Comparison of ENCODE assay signal across 11 mouse cellular contexts in the genomic region with DNA sequence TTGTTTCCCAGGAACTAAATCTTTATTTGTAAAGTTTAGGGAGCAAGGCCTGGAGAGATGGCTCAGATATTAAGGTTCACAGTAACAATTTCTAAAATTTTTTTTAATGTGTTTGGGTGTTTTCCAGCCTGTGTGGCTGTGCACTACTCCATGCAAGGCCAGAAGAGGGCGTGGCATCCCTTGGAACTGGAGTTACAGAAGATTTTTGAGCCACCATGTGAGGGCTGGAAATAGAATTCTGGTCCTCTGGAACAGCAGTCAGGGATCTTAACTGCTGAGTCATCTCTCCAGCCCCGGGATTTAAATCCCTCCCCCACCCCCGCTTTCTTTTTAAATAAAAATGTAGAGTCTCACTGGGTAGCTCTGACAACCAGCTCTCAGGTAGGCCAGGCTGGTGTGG. TPM values are rescaled to one million over a fixed set of nuclear protein-coding genes. Genes with fewer than 3 reads are reported as not detected.
DNase-seq lines count a peak whose midpoint lies in the region; ATAC-seq and TF ChIP-seq lines count a peak whose summit lies in the region.
"Had no signal": no experiment of that assay in that cellular context is flagged by ENCODE, and none has a peak within 500 bp of the region (broad histone marks: within the 10 kb centered on the region; RNA-seq: fewer than 3 reads in every experiment).

No protein-coding gene starts in this region.

- H3K9ac ChIP-seq in lung, embryonic 16.5 days (ENCODE audit: low read length) = no peak overlapping the region
- no peak overlapping the region for H3K9ac ChIP-seq in stomach, embryonic 16.5 days (ENCODE audit: low read length)
- no peak overlapping the region for H3K9ac ChIP-seq in hindbrain, postnatal 0 days (replicated peaks; ENCODE audit: low read length)
- H3K9ac ChIP-seq: hindbrain, embryonic 15.5 days; midbrain, embryonic 12.5 days had no signal

- no peak overlapping the region for H3K4me2 ChIP-seq in lung, embryonic 16.5 days (ENCODE audit: low read depth, low read length)
- no peak overlapping the region for H3K4me2 ChIP-seq in stomach, embryonic 16.5 days (ENCODE audit: low read depth, low read length)
- no peak overlapping the region for H3K4me2 ChIP-seq in hindbrain, postnatal 0 days (ENCODE audit: low read depth, low read length)
- H3K4me2 ChIP-seq: hindbrain, embryonic 15.5 days; midbrain, embryonic 12.5 days had no signal

- TF ChIP-seq POLR2A in lung, adult 2 months (IDR thresholded peaks at IDR 0.05; ENCODE audit: borderline replicate concordance, extremely low read depth, low read depth, low read length) = no peak
- TF ChIP-seq POLR2A in bone marrow macrophage, adult 2 months (IDR thresholded peaks at IDR 0.05; ENCODE audit: borderline replicate concordance, low read depth, low read length) = no peak

- DNase-seq in heart, adult 11 months = peak; percentile 94
- DNase-seq in heart, postnatal 36 days = no peak
- DNase-seq in lung, adult 2 months = no peak
- no peak for DNase-seq in right cerebral cortex, postnatal 10 days (ENCODE audit: low spot score in 2 of 2)
- DNase-seq in hindbrain, postnatal 0 days (ENCODE audit: low spot score) = no peak
- DNase-seq: thymus, postnatal 25 days had no signal

- H3K36me3 ChIP-seq in lung, embryonic 16.5 days (ENCODE audit: control insufficient read depth, insufficient read depth, low read length) = no peaks in the 10 kb centered on the region
- H3K36me3 ChIP-seq in stomach, embryonic 16.5 days (ENCODE audit: control insufficient read depth, insufficient read depth, low read length) = no peaks in the 10 kb centered on the region
- H3K36me3 ChIP-seq in hindbrain, postnatal 0 days (ENCODE audit: insufficient read depth, low read length) = no peaks in the 10 kb centered on the region
- H3K36me3 ChIP-seq: hindbrain, embryonic 15.5 days; midbrain, embryonic 12.5 days had no signal

- no peak for ATAC-seq in lung, embryonic 16.5 days (ENCODE audit: low read depth)
- no peak for ATAC-seq in stomach, embryonic 16.5 days (ENCODE audit: insufficient read depth, low FRiP score)
- no peak for ATAC-seq in hindbrain, postnatal 0 days

- TF ChIP-seq CTCF in lung, adult 2 months (IDR thresholded peaks at IDR 0.05; ENCODE audit: insufficient read depth, low read length) = no peak
- TF ChIP-seq CTCF in bone marrow macrophage, adult 2 months (IDR thresholded peaks at IDR 0.05; ENCODE audit: low read depth, low read length) = peak; percentile 24; the same call in 1 of the 2 replicates
- TF ChIP-seq CTCF in hindbrain, postnatal 0 days (IDR thresholded peaks at IDR 0.05; ENCODE audit: low read depth) = no peak

- no peak overlapping the region for H3K4me3 ChIP-seq in lung, embryonic 16.5 days (ENCODE audit: low read length)
- H3K4me3 ChIP-seq in lung, adult 2 months (replicated peaks; ENCODE audit: extremely low read depth, low read depth, low read length) = no peak overlapping the region
- H3K4me3 ChIP-seq in bone marrow macrophage, adult 2 months (ENCODE audit: insufficient read depth, low read length) = no peak overlapping the region
- H3K4me3 ChIP-seq in stomach, embryonic 16.5 days (replicated peaks; ENCODE audit: low read length) = no peak overlapping the region
- no peak overlapping the region for H3K4me3 ChIP-seq in hindbrain, postnatal 0 days (ENCODE audit: low read length)
- H3K4me3 ChIP-seq: hindbrain, embryonic 15.5 days; midbrain, embryonic 12.5 days had no signal

- H3K27ac ChIP-seq in lung, embryonic 16.5 days (ENCODE audit: low read length) = peak overlapping the region; percentile 1; the same call in 1 of the 2 replicates
- H3K27ac ChIP-seq in bone marrow macrophage, adult 2 months (ENCODE audit: insufficient read depth, low read depth, low read length) = no peak overlapping the region
- H3K27ac ChIP-seq in stomach, embryonic 16.5 days (ENCODE audit: low read length) = peak overlapping the region; percentile 16; the same call in 1 of the 2 replicates
- no peak overlapping the region for H3K27ac ChIP-seq in hindbrain, postnatal 0 days
- H3K27ac ChIP-seq: hindbrain, embryonic 15.5 days; midbrain, embryonic 12.5 days had no signal

- WGBS in lung, embryonic 16.5 days = 37% methylated on average over 3 of the region's 3 CpGs
- 42% methylated on average over 3 of the region's 3 CpGs for WGBS in lung, adult 2 months
- 31% methylated on average over 3 of the region's 3 CpGs for WGBS in stomach, embryonic 16.5 days
- WGBS in hindbrain, postnatal 0 days = 56% methylated on average over 3 of the region's 3 CpGs

- H3K4me1 ChIP-seq in lung, embryonic 16.5 days (replicated peaks; ENCODE audit: control insufficient read depth, insufficient read depth, low read length) = peaks cover 17% of the 10 kb centered on the region
- peaks cover 12% of the 10 kb centered on the region for H3K4me1 ChIP-seq in lung, adult 2 months (ENCODE audit: control insufficient read depth, insufficient read depth, low read length)
- H3K4me1 ChIP-seq in bone marrow macrophage, adult 2 months (ENCODE audit: control insufficient read depth, insufficient read depth, low read length) = peaks cover 18% of the 10 kb centered on the region
- peaks cover 19% of the 10 kb centered on the region for H3K4me1 ChIP-seq in stomach, embryonic 16.5 days (ENCODE audit: control insufficient read depth, insufficient read depth, low read length)
- peaks cover 5% of the 10 kb centered on the region; the same call in 1 of the 2 replicates for H3K4me1 ChIP-seq in hindbrain, postnatal 0 days (ENCODE audit: insufficient read depth, low read length)

- intact Hi-C loops in heart, postnatal 36 days (cut with DNase I) = no loop called here

- H3K27me3 ChIP-seq in lung, embryonic 16.5 days (ENCODE audit: control insufficient read depth, insufficient read depth, low read depth, low read length) = no peaks in the 10 kb centered on the region
- no peaks in the 10 kb centered on the region for H3K27me3 ChIP-seq in stomach, embryonic 16.5 days (ENCODE audit: control insufficient read depth, insufficient read depth, low read length)
- H3K27me3 ChIP-seq in hindbrain, postnatal 0 days (ENCODE audit: insufficient read depth, low read length) = no peaks in the 10 kb centered on the region

- H3K9me3 ChIP-seq in lung, embryonic 16.5 days (ENCODE audit: control insufficient read depth, low read length) = no peaks in the 10 kb centered on the region
- no peaks in the 10 kb centered on the region for H3K9me3 ChIP-seq in stomach, embryonic 16.5 days (replicated peaks; ENCODE audit: control insufficient read depth, low read length)
- H3K9me3 ChIP-seq in hindbrain, postnatal 0 days (ENCODE audit: low read length) = no peaks in the 10 kb centered on the region
- H3K9me3 ChIP-seq: hindbrain, embryonic 15.5 days; midbrain, embryonic 12.5 days had no signal

RNA-seq across cellular contexts. Expression of a gene that starts 1.4 kb away (rescaled TPM):
- 100 to 1,000 TPM; 272 to 280 TPM for total RNA-seq in heart, postnatal 36 days (2021)
- polyA plus RNA-seq in lung, embryonic 16.5 days (2015; fragmentation: Nextera tagmentation; extraction: Ambion mirVana) = 15.3 and 17.6 TPM in 2 replicates
- polyA plus RNA-seq in lung, adult 2 months (2012; rRNA removed) = 42.0 and 44.3 TPM in 2 replicates
- polyA plus RNA-seq in bone marrow macrophage, adult 2 months (2012; ENCODE audit: insufficient read depth, insufficient read length, missing spikeins) = 14.9 and 18.3 TPM in 2 replicates
- polyA plus RNA-seq in stomach, embryonic 16.5 days (2015; fragmentation: Nextera tagmentation; extraction: Ambion mirVana) = 10.0 and 14.0 TPM in 2 replicates
- 4.8 and 9.5 TPM in 2 replicates for total RNA-seq in hindbrain, postnatal 0 days (2014; rRNA removed)
- polyA plus RNA-seq in hindbrain, postnatal 0 days (2015; fragmentation: Nextera tagmentation; extraction: Ambion mirVana) = 6.5 and 6.7 TPM in 2 replicates

RNA-seq across cellular contexts. Expression of a gene that starts 15.4 kb away (rescaled TPM):
- total RNA-seq in heart, postnatal 36 days (2021) = 100 to 1,000 TPM in 1 of 2 experiments, 10 to 100 TPM in 1; 98.7 to 126 TPM
- 220 and 243 TPM in 2 replicates for polyA plus RNA-seq in lung, embryonic 16.5 days (2015; fragmentation: Nextera tagmentation; extraction: Ambion mirVana)
- polyA plus RNA-seq in lung, adult 2 months (2012; rRNA removed) = 25.0 and 31.4 TPM in 2 replicates
- polyA plus RNA-seq in bone marrow macrophage, adult 2 months (2012; ENCODE audit: insufficient read depth, insufficient read length, missing spikeins) = 54.7 and 56.2 TPM in 2 replicates
- polyA plus RNA-seq in stomach, embryonic 16.5 days (2015; fragmentation: Nextera tagmentation; extraction: Ambion mirVana) = 198 and 202 TPM in 2 replicates
- 87.3 and 89.0 TPM in 2 replicates for total RNA-seq in hindbrain, postnatal 0 days (2014; rRNA removed)
- polyA plus RNA-seq in hindbrain, postnatal 0 days (2015; fragmentation: Nextera tagmentation; extraction: Ambion mirVana) = 146 and 151 TPM in 2 replicates

RNA-seq across cellular contexts. Expression of a gene that starts 35.9 kb away (rescaled TPM):
- 1 to 10 TPM; 4.2 to 5.9 TPM for total RNA-seq in heart, postnatal 36 days (2021)
- polyA plus RNA-seq in lung, embryonic 16.5 days (2015; fragmentation: Nextera tagmentation; extraction: Ambion mirVana) = 11.1 and 15.6 TPM in 2 replicates
- 36.8 and 41.6 TPM in 2 replicates for polyA plus RNA-seq in lung, adult 2 months (2012; rRNA removed)
- polyA plus RNA-seq in bone marrow macrophage, adult 2 months (2012; ENCODE audit: insufficient read depth, insufficient read length, missing spikeins) = 179 and 190 TPM in 2 replicates
- polyA plus RNA-seq in stomach, embryonic 16.5 days (2015; fragmentation: Nextera tagmentation; extraction: Ambion mirVana) = 17.3 and 18.4 TPM in 2 replicates
- total RNA-seq in hindbrain, postnatal 0 days (2014; rRNA removed) = 4.0 and 7.5 TPM in 2 replicates
- polyA plus RNA-seq in hindbrain, postnatal 0 days (2015; fragmentation: Nextera tagmentation; extraction: Ambion mirVana) = 3.5 and 4.0 TPM in 2 replicates

RNA-seq across cellular contexts. Expression of a gene that starts 50.4 kb away (rescaled TPM):
- total RNA-seq in heart, postnatal 36 days (2021) = under 1 TPM; 0.84 to 1.00 TPM
- polyA plus RNA-seq in lung, embryonic 16.5 days (2015; fragmentation: Nextera tagmentation; extraction: Ambion mirVana) = 0.99 and 1.1 TPM in 2 replicates
- 0.29 and 0.40 TPM in 2 replicates for polyA plus RNA-seq in lung, adult 2 months (2012; rRNA removed)
- not detected in 2 replicates for polyA plus RNA-seq in bone marrow macrophage, adult 2 months (2012; ENCODE audit: insufficient read depth, insufficient read length, missing spikeins)
- polyA plus RNA-seq in stomach, embryonic 16.5 days (2015; fragmentation: Nextera tagmentation; extraction: Ambion mirVana) = 3.4 and 3.6 TPM in 2 replicates
- 8.4 and 10.1 TPM in 2 replicates for total RNA-seq in hindbrain, postnatal 0 days (2014; rRNA removed)
- polyA plus RNA-seq in hindbrain, postnatal 0 days (2015; fragmentation: Nextera tagmentation; extraction: Ambion mirVana) = 7.8 and 8.1 TPM in 2 replicates

RNA-seq across cellular contexts. Expression of a gene that starts 59.2 kb away (rescaled TPM):
- 10 to 100 TPM; 23.0 to 25.5 TPM for total RNA-seq in heart, postnatal 36 days (2021)
- polyA plus RNA-seq in lung, embryonic 16.5 days (2015; fragmentation: Nextera tagmentation; extraction: Ambion mirVana) = 10.9 and 12.3 TPM in 2 replicates
- 15.1 and 15.6 TPM in 2 replicates for polyA plus RNA-seq in lung, adult 2 months (2012; rRNA removed)
- polyA plus RNA-seq in bone marrow macrophage, adult 2 months (2012; ENCODE audit: insufficient read depth, insufficient read length, missing spikeins) = 1.7 and 2.5 TPM in 2 replicates
- polyA plus RNA-seq in stomach, embryonic 16.5 days (2015; fragmentation: Nextera tagmentation; extraction: Ambion mirVana) = 10.7 and 12.0 TPM in 2 replicates
- 31.1 and 33.0 TPM in 2 replicates for total RNA-seq in hindbrain, postnatal 0 days (2014; rRNA removed)
- 22.9 and 23.5 TPM in 2 replicates for polyA plus RNA-seq in hindbrain, postnatal 0 days (2015; fragmentation: Nextera tagmentation; extraction: Ambion mirVana)

Comparison
In these comparisons a context has a peak if more than half of its experiments do, and no peak if none do; other contexts are left out.
1. H3K27ac ChIP-seq: peak in lung, embryonic 16.5 days (single experiment) and stomach, embryonic 16.5 days (single experiment); none in bone marrow macrophage, adult 2 months (single experiment) and hindbrain, postnatal 0 days (single experiment).